Mouse (Mus musculus) brain, embryonic 14.5 days (tissue): ENCODE measurements around the gene Ampd3.

Source experiments
- CTCF ChIP-seq: fragments of 200-500 bp; IDR thresholded peaks from 2 replicates; pipeline ENCODE4 v1.5.1; 2012; ENCODE audit warnings: inconsistent platforms, mild to moderate bottlenecking, moderate library complexity, borderline replicate concordance; ENCODE audit not compliant: insufficient read depth, insufficient read length; ENCODE audit errors: extremely low read depth
- POLR2A ChIP-seq: fragments of 200-500 bp; IDR thresholded peaks from 2 replicates; pipeline ENCODE4 v1.6.1; 2012; ENCODE audit warnings: mild to moderate bottlenecking, inconsistent platforms, borderline replicate concordance; ENCODE audit not compliant: poor library complexity, insufficient read depth, insufficient read length, severe bottlenecking; ENCODE audit errors: extremely low read depth

GRCm38 (mm10) chr7:110833024-110833423 lies 65.0 kb downstream of the Ampd3 start:
- TF ChIP-seq POLR2A: no peak
- TF ChIP-seq CTCF: no peak
